Mouse (Mus musculus): ENCODE measurements around the gene Cdk12.
"Not testable (repeated sequence)": the region's sequence is repeated elsewhere in the genome, so short reads cannot be mapped to it uniquely, and the experiment has no call there.

Gene Cdk12

GRCm38 (mm10) chr11:98202641-98203350 is at the start of gene Cdk12:
TSS of gene Cdk12 (plus strand) at chr11:98203059.
- peak; percentile 92 for DNase-seq (ENCODE audit: low spot score)

GRCm38 (mm10) chr11:98155094-98155493 is 47.8 kb upstream of the Cdk12 start:
- no peak for DNase-seq (ENCODE audit: low spot score)

GRCm38 (mm10) chr11:98168400-98168799 is 34.5 kb upstream of the Cdk12 start:
- DNase-seq (ENCODE audit: low spot score): no peak

GRCm38 (mm10) chr11:98182149-98182548 is 20.7 kb upstream of the Cdk12 start:
- DNase-seq (ENCODE audit: low spot score): not testable (repeated sequence)

- no peak for DNase-seq (ENCODE audit: low spot score)
These were observed 15.0 kb upstream of the Cdk12 start for GRCm38 (mm10) chr11:98187640-98188395.

GRCm38 (mm10) chr11:98190820-98191219 is 12.0 kb upstream of the Cdk12 start:
- no peak for DNase-seq (ENCODE audit: low spot score)

GRCm38 (mm10) chr11:98192901-98193805 is 9.7 kb upstream of the Cdk12 start, which contains the start of gene Med1:
TSS of gene Med1 (minus strand) at chr11:98193293.
- DNase-seq (ENCODE audit: low spot score): peak; percentile 86

GRCm38 (mm10) chr11:98201791-98202640 is 843 bp upstream of the Cdk12 start:
- peak; percentile 27 for DNase-seq (ENCODE audit: low spot score)

- DNase-seq (ENCODE audit: low spot score): peak; percentile 43
These were observed 572 bp downstream of the Cdk12 start for GRCm38 (mm10) chr11:98203351-98203911.

GRCm38 (mm10) chr11:98203931-98204421 is 1.1 kb downstream of the Cdk12 start:
- peak; percentile 32 for DNase-seq (ENCODE audit: low spot score)

GRCm38 (mm10) chr11:98205463-98205862 is 2.6 kb downstream of the Cdk12 start:
- no peak for DNase-seq (ENCODE audit: low spot score)

- not testable (repeated sequence) for DNase-seq (ENCODE audit: low spot score)
These were observed 3.4 kb downstream of the Cdk12 start for GRCm38 (mm10) chr11:98206281-98206680.

GRCm38 (mm10) chr11:98209661-98210060 is 6.8 kb downstream of the Cdk12 start:
- not testable (repeated sequence) for DNase-seq (ENCODE audit: low spot score)

GRCm38 (mm10) chr11:98213311-98213710 is 10.5 kb downstream of the Cdk12 start:
- DNase-seq (ENCODE audit: low spot score): no peak

GRCm38 (mm10) chr11:98226349-98226748 is 23.5 kb downstream of the Cdk12 start:
- no peak for DNase-seq (ENCODE audit: low spot score)

- DNase-seq (ENCODE audit: low spot score): no peak
These were observed 35.6 kb downstream of the Cdk12 start for GRCm38 (mm10) chr11:98238416-98238815.

GRCm38 (mm10) chr11:98238995-98239394 is 36.1 kb downstream of the Cdk12 start:
- DNase-seq (ENCODE audit: low spot score): no peak

GRCm38 (mm10) chr11:98242910-98243309 is 40.1 kb downstream of the Cdk12 start:
- not testable (repeated sequence) for DNase-seq (ENCODE audit: low spot score)

- no peak for DNase-seq (ENCODE audit: low spot score)
These were observed 41.6 kb downstream of the Cdk12 start for GRCm38 (mm10) chr11:98244415-98244814.

- DNase-seq (ENCODE audit: low spot score): no peak
These were observed 44.5 kb downstream of the Cdk12 start for GRCm38 (mm10) chr11:98247325-98247724.

GRCm38 (mm10) chr11:98253807-98254206 is 50.9 kb downstream of the Cdk12 start:
- no peak for DNase-seq (ENCODE audit: low spot score)
